Mouse (Mus musculus) brain, embryonic 14.5 days (tissue): Measurements from ENCODE around the gene Rab1a. TPM values are rescaled to one million over a fixed set of nuclear protein-coding genes. Genes with fewer than 3 reads are reported as not detected.
"Not testable (repeated sequence)": the region's sequence is repeated elsewhere in the genome, so short reads cannot be mapped to it uniquely, and the experiment has no call there.

ENCODE experiments used
- DNase-seq: peaks from one replicate; pipeline ENCODE4 v3.0.0-alpha.2; 2011; ENCODE audit warnings: low read depth
- CTCF ChIP-seq: fragments of 200-500 bp; IDR thresholded peaks from 2 replicates; pipeline ENCODE4 v1.5.1; 2012; ENCODE audit warnings: inconsistent platforms, mild to moderate bottlenecking, moderate library complexity, borderline replicate concordance; ENCODE audit not compliant: insufficient read depth, insufficient read length; ENCODE audit errors: extremely low read depth
- POLR2A ChIP-seq: fragments of 200-500 bp; IDR thresholded peaks from 2 replicates; pipeline ENCODE4 v1.6.1; 2012; ENCODE audit warnings: mild to moderate bottlenecking, inconsistent platforms, borderline replicate concordance; ENCODE audit not compliant: poor library complexity, insufficient read depth, insufficient read length, severe bottlenecking; ENCODE audit errors: extremely low read depth
- polyA plus RNA-seq: library from polyadenylated mRNA; depleted of rRNA; stranded (reverse); fragments of >200 nt; gene quantifications from 2 replicates; pipeline ENCODE4 v1.2.3, GENCODE M21; 2012; rRNA removed

Gene Rab1a
- 214 TPM in 2 replicates for polyA plus RNA-seq

GRCm38 (mm10) chr11:20200713-20201575 is at the start of gene Rab1a:
Gene Rab1a (plus strand): TSS chr11:20201432.
- DNase-seq, result peak; percentile 100
- peak; percentile 71; the same call in 1 of the 2 replicates for TF ChIP-seq POLR2A
- peak; percentile 69; the same call in 1 of the 2 replicates for TF ChIP-seq CTCF

- TF ChIP-seq CTCF (no peak), POLR2A (no peak)
- no peak for DNase-seq
Observed at GRCm38 (mm10) chr11:20152107-20152901, 48.9 kb upstream of the Rab1a start.

- DNase-seq, result not testable (repeated sequence)
Observed at GRCm38 (mm10) chr11:20153542-20153941, 47.7 kb upstream of the Rab1a start.

- DNase-seq, result no peak
- no peak for TF ChIP-seq CTCF
- TF ChIP-seq POLR2A, result no peak
Observed at GRCm38 (mm10) chr11:20158879-20159278, 42.4 kb upstream of the Rab1a start.

- no peak for DNase-seq
- TF ChIP-seq POLR2A (no peak), CTCF (no peak)
Observed at GRCm38 (mm10) chr11:20164979-20165867, 36.0 kb upstream of the Rab1a start.

- TF ChIP-seq CTCF (no peak), POLR2A (no peak)
- no peak for DNase-seq
Observed at GRCm38 (mm10) chr11:20165991-20166390, 35.2 kb upstream of the Rab1a start.

GRCm38 (mm10) chr11:20166476-20166875 is 34.8 kb upstream of the Rab1a start:
- not testable (repeated sequence) for DNase-seq

GRCm38 (mm10) chr11:20168972-20169371 is 32.3 kb upstream of the Rab1a start:
- DNase-seq, result no peak
- TF ChIP-seq POLR2A (no peak), CTCF (no peak)

GRCm38 (mm10) chr11:20187271-20187670 is 14.0 kb upstream of the Rab1a start:
- no peak for DNase-seq
- no peak for TF ChIP-seq CTCF
- no peak for TF ChIP-seq POLR2A

GRCm38 (mm10) chr11:20193100-20193736 is 8.0 kb upstream of the Rab1a start:
- TF ChIP-seq CTCF, result no peak
- TF ChIP-seq POLR2A, result no peak
- DNase-seq, result no peak

GRCm38 (mm10) chr11:20201661-20202101 is 449 bp downstream of the Rab1a start:
- DNase-seq, result peak; percentile 80
- TF ChIP-seq POLR2A, result no peak
- no peak for TF ChIP-seq CTCF
